Mouse (Mus musculus): ENCODE measurements at regions not wholly inside any gene's neighbourhood (a gene's known extent, or its start where the extent isn't known, plus 50 kb on each side); places are given as distances from the start of the nearest gene placed in this dataset.

- Histone ChIP-seq H3K9me3 (ENCODE audit: low read length) (no peaks in the 10 kb centered on the region), H3K4me3 (ENCODE audit: low read depth, low read length) (no peak overlapping the region), H3K9ac (replicated peaks) (no peak overlapping the region), H3K4me1 (ENCODE audit: insufficient read depth) (peaks cover 44% of the 10 kb centered on the region), H3K27ac (ENCODE audit: low read depth) (no peak overlapping the region), H3K36me3 (replicated peaks; ENCODE audit: insufficient read depth, low read length) (no peaks in the 10 kb centered on the region), H3K27me3 (ENCODE audit: insufficient read depth, low read length) (no peaks in the 10 kb centered on the region), H3K4me2 (ENCODE audit: low read depth, low read length) (no peak overlapping the region)
- TF ChIP-seq CTCF (IDR thresholded peaks at IDR 0.05; ENCODE audit: low read depth) = no peak
- no peak for TF ChIP-seq EP300 (IDR thresholded peaks at IDR 0.05; ENCODE audit: low read depth)
- no peak for DNase-seq
- 60% methylated on average over 3 of the region's 3 CpGs for WGBS (ENCODE audit: insufficient replicate concordance)
- no peak for ATAC-seq
These were observed 1208.9 kb upstream of the A1bg start for GRCm38 (mm10) chr15:62131686-62132085.

- Histone ChIP-seq H3K27ac (ENCODE audit: low read depth) (no peak overlapping the region), H3K9ac (replicated peaks) (no peak overlapping the region), H3K4me3 (ENCODE audit: low read depth, low read length) (no peak overlapping the region), H3K36me3 (replicated peaks; ENCODE audit: insufficient read depth, low read length) (no peaks in the 10 kb centered on the region), H3K27me3 (ENCODE audit: insufficient read depth, low read length) (no peaks in the 10 kb centered on the region), H3K4me2 (ENCODE audit: low read depth, low read length) (no peak overlapping the region), H3K4me1 (ENCODE audit: insufficient read depth) (peaks cover 44% of the 10 kb centered on the region), H3K9me3 (ENCODE audit: low read length) (no peaks in the 10 kb centered on the region)
- no peak for DNase-seq
- no peak for ATAC-seq
- 66% methylated on average over 2 of the region's 4 CpGs for WGBS (ENCODE audit: insufficient replicate concordance)
- TF ChIP-seq CTCF (IDR thresholded peaks at IDR 0.05; ENCODE audit: low read depth) (no peak), EP300 (IDR thresholded peaks at IDR 0.05; ENCODE audit: low read depth) (no peak)
These were observed 1207.7 kb upstream of the A1bg start for GRCm38 (mm10) chr15:62130530-62130929.

- Histone ChIP-seq H3K4me1 (ENCODE audit: insufficient read depth) (peaks cover 41% of the 10 kb centered on the region), H3K27ac (ENCODE audit: low read depth) (peak overlapping the region; percentile 39; the same call in 1 of the 2 replicates), H3K36me3 (replicated peaks; ENCODE audit: insufficient read depth, low read length) (no peaks in the 10 kb centered on the region), H3K9me3 (ENCODE audit: low read length) (no peaks in the 10 kb centered on the region), H3K4me2 (ENCODE audit: low read depth, low read length) (no peak overlapping the region), H3K27me3 (ENCODE audit: insufficient read depth, low read length) (no peaks in the 10 kb centered on the region), H3K4me3 (ENCODE audit: low read depth, low read length) (no peak overlapping the region), H3K9ac (replicated peaks) (no peak overlapping the region)
- ATAC-seq (0 out of 2 replicates have a peak, but pooled peaks have one; percentile 20), DNase-seq (no peak)
- TF ChIP-seq CTCF (IDR thresholded peaks at IDR 0.05; ENCODE audit: low read depth) = no peak
- TF ChIP-seq EP300 (IDR thresholded peaks at IDR 0.05; ENCODE audit: low read depth) = no peak
- 58% methylated on average over 11 of the region's 11 CpGs for WGBS (ENCODE audit: insufficient replicate concordance)
These were observed 1205.9 kb upstream of the A1bg start for GRCm38 (mm10) chr15:62128546-62129212.

- WGBS (ENCODE audit: insufficient replicate concordance) = 35% methylated on average over 11 of the region's 11 CpGs
- peaks cover 35% of the 10 kb centered on the region for H3K4me1 ChIP-seq (ENCODE audit: insufficient read depth)
- ATAC-seq = peak; percentile 78
These were observed 1204.9 kb upstream of the A1bg start for GRCm38 (mm10) chr15:62127602-62128158.

GRCm38 (mm10) chr15:62125718-62126117 lies 1202.9 kb upstream of the A1bg start:
- H3K27me3 ChIP-seq (ENCODE audit: insufficient read depth, low read length) = no peaks in the 10 kb centered on the region
- no peak overlapping the region for H3K9ac ChIP-seq (replicated peaks)
- ATAC-seq (no peak), DNase-seq (no peak)
- no peak overlapping the region for H3K27ac ChIP-seq (ENCODE audit: low read depth)
- WGBS (ENCODE audit: insufficient replicate concordance) = 94% methylated on average over 7 of the region's 7 CpGs
- H3K4me1 ChIP-seq (ENCODE audit: insufficient read depth) = peaks cover 45% of the 10 kb centered on the region
- H3K4me2 ChIP-seq (ENCODE audit: low read depth, low read length) = no peak overlapping the region
- TF ChIP-seq EP300 (IDR thresholded peaks at IDR 0.05; ENCODE audit: low read depth) (no peak), CTCF (IDR thresholded peaks at IDR 0.05; ENCODE audit: low read depth) (no peak)
- no peaks in the 10 kb centered on the region for H3K9me3 ChIP-seq (ENCODE audit: low read length)
- no peaks in the 10 kb centered on the region for H3K36me3 ChIP-seq (replicated peaks; ENCODE audit: insufficient read depth, low read length)
- no peak overlapping the region for H3K4me3 ChIP-seq (ENCODE audit: low read depth, low read length)

More at GRCm38 (mm10) chr15:62127602-62128158, 1204.9 kb upstream of the A1bg start:
- H3K4me3 ChIP-seq (ENCODE audit: low read depth, low read length) = no peak overlapping the region
- TF ChIP-seq EP300 (IDR thresholded peaks at IDR 0.05; ENCODE audit: low read depth) = no peak
- no peak for TF ChIP-seq CTCF (IDR thresholded peaks at IDR 0.05; ENCODE audit: low read depth)
- no peaks in the 10 kb centered on the region for H3K9me3 ChIP-seq (ENCODE audit: low read length)
- DNase-seq = peak; percentile 42
- no peak overlapping the region for H3K9ac ChIP-seq (replicated peaks)
- H3K27ac ChIP-seq (ENCODE audit: low read depth) = peak overlapping the region; percentile 1; the same call in 1 of the 2 replicates
- H3K36me3 ChIP-seq (replicated peaks; ENCODE audit: insufficient read depth, low read length) = no peaks in the 10 kb centered on the region
- H3K27me3 ChIP-seq (ENCODE audit: insufficient read depth, low read length) = no peaks in the 10 kb centered on the region
- no peak overlapping the region for H3K4me2 ChIP-seq (ENCODE audit: low read depth, low read length)

GRCm38 (mm10) chr15:62123756-62124155 lies 1200.9 kb upstream of the A1bg start:
- no peak overlapping the region for H3K4me3 ChIP-seq (ENCODE audit: low read depth, low read length)
- H3K9me3 ChIP-seq (ENCODE audit: low read length) = no peaks in the 10 kb centered on the region
- no peak overlapping the region for H3K9ac ChIP-seq (replicated peaks)
- H3K27me3 ChIP-seq (ENCODE audit: insufficient read depth, low read length) = no peaks in the 10 kb centered on the region
- ATAC-seq (no peak), DNase-seq (no peak)
- H3K4me1 ChIP-seq (ENCODE audit: insufficient read depth) = peaks cover 35% of the 10 kb centered on the region
- 92% methylated on average over 4 of the region's 4 CpGs for WGBS (ENCODE audit: insufficient replicate concordance)
- TF ChIP-seq EP300 (IDR thresholded peaks at IDR 0.05; ENCODE audit: low read depth) (no peak), CTCF (IDR thresholded peaks at IDR 0.05; ENCODE audit: low read depth) (no peak)
- H3K36me3 ChIP-seq (replicated peaks; ENCODE audit: insufficient read depth, low read length) = no peaks in the 10 kb centered on the region
- H3K27ac ChIP-seq (ENCODE audit: low read depth) = no peak overlapping the region
- H3K4me2 ChIP-seq (ENCODE audit: low read depth, low read length) = no peak overlapping the region
